Mouse (Mus musculus): Measurements from ENCODE around the gene Pcsk2. TPM values are rescaled to one million over a fixed set of nuclear protein-coding genes. Genes with fewer than 3 reads are reported as not detected.

The Pcsk2 gene
- 1 to 10 TPM; 6.0 to 8.2 (median 7.2) TPM for total RNA-seq (2022)

GRCm38 (mm10) chr2:143545758-143546246 lies at the start of gene Pcsk2:
TSS of gene Pcsk2 (plus strand) at chr2:143546156.
- peak; percentile 43 for DNase-seq

- peak; percentile 2 for DNase-seq
These were observed 45.1 kb upstream of the Pcsk2 start for GRCm38 (mm10) chr2:143500845-143501244.

GRCm38 (mm10) chr2:143501760-143502159 lies 44.2 kb upstream of the Pcsk2 start:
- DNase-seq: no peak

GRCm38 (mm10) chr2:143502203-143502602 lies 43.8 kb upstream of the Pcsk2 start:
- no peak for DNase-seq

DNA sequence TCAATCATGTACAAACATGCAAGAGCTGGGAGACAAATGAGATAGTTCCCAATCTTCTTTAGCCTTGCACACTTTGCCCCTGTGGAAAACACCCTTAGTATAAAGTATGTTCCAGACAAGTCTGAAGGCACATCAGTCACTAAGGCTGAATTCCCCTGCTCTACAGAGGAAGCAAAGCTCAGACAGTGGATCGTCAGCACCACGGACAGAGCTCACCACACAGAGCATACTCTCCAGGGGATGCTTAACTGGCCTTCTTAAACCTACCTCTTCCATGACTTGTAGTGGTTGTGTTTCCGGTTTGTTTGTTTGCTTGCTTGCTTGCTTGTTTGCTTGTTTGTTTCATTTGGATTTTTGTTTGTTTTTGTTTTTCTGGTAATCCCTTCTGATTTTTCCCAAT lies 9.5 kb upstream of the Pcsk2 start:
- DNase-seq: peak; percentile 16

- no peak for DNase-seq
These were observed 631 bp upstream of the Pcsk2 start for GRCm38 (mm10) chr2:143545299-143545751.

GRCm38 (mm10) chr2:143546412-143547211 lies 656 bp downstream of the Pcsk2 start:
- no peak for DNase-seq

DNA sequence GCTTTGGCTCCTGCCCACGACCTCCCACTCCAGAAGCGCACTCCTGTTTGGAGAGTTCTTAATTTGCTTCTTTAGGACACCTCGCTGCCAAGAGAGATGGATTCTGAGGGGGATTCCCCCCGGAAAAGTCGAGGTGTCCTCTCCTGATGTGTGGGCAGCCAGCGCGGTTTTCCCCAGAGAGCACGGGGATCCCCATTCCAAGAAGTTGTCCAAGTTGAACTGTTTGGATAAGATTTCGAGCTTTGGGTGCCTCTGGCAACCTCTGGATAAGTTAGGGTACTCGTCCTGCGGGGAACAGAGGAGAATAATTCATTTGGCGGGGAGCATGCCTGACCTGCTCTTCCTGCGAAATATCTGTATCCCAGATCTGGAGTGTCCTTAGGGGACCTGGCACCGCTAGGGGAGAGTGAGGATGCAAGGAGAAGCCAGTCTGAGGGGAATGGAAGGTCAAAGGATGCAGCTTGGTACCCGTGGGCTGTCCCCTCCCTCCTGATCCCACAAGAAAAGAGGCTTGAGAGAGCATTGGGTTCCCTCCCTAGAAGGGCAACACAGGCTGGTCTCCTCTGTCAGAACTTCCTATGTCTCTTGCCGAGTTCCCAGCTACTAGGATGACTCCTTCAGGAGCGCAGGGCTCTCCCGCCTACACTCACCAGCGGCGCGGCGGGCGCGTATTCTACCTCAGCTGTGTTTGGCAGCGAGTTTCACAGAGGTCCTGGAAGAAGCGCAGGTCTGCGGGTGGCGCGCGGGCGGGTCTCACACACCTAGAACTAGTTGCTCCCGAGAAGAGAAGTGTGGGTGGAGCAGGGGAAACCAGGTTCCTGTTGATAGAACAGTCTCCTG lies 1.5 kb downstream of the Pcsk2 start:
- no peak for DNase-seq

- no peak for DNase-seq
These were observed 14.4 kb downstream of the Pcsk2 start for GRCm38 (mm10) chr2:143560384-143560783.

DNA sequence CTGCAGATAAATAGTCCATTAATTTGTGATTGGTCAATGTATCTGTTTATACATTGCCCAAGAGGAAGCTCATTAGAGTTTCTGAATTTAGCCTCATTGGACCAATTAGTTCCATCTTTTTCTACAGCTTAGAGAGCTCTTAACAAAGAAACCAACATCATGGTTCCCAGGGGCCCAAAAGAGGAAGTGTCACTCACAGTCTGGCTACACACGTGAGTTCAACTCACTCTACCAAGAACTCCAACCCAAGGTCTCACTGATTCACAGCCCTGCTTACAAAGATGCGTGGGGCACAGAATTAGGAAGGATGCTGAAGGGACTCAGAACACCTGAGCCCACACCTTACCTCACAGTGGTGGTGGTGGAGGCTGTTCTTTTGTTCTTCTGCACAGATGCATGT lies 19.1 kb downstream of the Pcsk2 start:
- no peak for DNase-seq

DNA sequence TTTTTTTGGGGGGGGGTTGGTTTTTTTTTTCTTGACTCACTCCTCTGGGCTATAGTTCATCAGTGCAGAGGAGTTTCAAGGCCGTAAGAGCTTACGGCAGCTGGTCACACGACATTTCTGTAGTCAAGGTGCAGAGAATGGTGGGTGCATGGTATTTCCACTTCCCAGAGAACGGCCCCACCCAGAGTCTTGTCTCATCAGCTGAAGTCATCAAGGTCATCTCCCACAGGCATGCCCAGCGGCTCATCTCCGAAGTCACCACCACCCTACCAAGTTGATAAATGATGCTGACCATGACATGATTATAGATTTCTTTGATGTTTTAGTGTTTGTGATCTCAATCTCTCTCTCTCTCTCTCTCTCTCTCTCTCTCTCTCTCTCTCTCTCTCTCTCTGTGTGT lies 20.0 kb downstream of the Pcsk2 start:
- DNase-seq: peak; percentile 45

DNA sequence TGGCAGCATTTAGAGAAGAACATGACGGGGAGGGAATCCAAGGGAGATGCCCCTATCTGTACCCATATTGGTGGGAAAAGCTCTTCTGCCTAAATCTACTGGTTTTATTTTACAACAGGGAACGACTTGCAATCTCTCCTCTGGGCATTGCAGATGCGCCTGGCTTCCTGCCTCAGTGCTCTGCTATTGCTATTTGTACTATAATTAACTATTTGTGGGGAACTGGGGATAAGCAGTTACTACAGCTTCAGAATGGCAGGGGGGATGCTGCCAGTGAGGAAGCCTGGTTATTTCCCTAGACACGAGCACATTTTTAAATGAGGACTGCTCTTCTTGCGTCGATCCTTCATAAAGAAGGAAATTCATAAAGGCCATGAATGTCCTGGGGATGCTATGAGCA lies 39.4 kb downstream of the Pcsk2 start:
- no peak for DNase-seq

DNA sequence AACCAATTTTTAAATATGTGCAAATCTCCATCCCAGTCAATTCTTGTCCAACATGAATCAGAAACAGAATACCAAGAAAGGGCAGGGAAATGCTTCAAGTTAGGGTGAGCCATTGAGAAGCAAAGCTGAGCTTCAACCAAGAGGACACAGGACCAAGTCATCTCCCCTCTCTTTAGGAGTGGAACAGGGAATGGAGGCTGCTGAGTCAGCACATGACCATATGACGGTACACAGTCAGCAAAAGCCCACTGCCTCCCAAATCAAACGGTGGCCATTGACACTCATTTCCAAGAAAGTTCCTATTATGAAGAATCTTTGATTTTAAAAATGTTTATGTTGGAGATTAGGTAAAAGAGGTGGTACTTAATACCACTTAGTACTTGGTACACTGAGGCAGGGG lies 44.4 kb downstream of the Pcsk2 start:
- no peak for DNase-seq

GRCm38 (mm10) chr2:143603071-143603470 lies 57.1 kb downstream of the Pcsk2 start:
- no peak for DNase-seq

GRCm38 (mm10) chr2:143603871-143604512 lies 58.0 kb downstream of the Pcsk2 start:
- DNase-seq: no peak

GRCm38 (mm10) chr2:143610355-143611331 lies 64.7 kb downstream of the Pcsk2 start:
- no peak for DNase-seq

- DNase-seq: no peak
These were observed 67.5 kb downstream of the Pcsk2 start for GRCm38 (mm10) chr2:143613466-143613865.

GRCm38 (mm10) chr2:143614775-143615174 lies 68.8 kb downstream of the Pcsk2 start:
- no peak for DNase-seq

DNA sequence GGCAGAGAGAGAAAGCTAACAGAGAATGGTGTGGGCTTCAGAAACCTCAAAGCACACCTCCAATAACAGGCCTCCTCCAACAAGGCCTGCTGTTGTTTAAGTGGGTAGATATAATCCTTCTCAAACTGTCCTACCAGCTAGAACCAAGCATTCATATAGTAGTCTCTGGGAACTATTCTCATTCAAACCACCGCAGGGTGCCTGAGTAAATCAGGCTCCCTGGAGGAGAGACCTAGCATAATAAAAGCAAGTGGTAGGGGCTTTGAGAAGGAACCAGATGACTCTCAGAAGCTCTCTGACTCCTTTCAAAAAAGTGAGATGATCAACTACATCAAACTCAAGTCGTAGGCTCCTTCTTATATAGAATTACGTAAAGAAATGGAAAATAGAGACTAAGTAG lies 75.0 kb downstream of the Pcsk2 start:
- DNase-seq: no peak

GRCm38 (mm10) chr2:143623916-143624315 lies 78.0 kb downstream of the Pcsk2 start:
- DNase-seq: no peak

DNA sequence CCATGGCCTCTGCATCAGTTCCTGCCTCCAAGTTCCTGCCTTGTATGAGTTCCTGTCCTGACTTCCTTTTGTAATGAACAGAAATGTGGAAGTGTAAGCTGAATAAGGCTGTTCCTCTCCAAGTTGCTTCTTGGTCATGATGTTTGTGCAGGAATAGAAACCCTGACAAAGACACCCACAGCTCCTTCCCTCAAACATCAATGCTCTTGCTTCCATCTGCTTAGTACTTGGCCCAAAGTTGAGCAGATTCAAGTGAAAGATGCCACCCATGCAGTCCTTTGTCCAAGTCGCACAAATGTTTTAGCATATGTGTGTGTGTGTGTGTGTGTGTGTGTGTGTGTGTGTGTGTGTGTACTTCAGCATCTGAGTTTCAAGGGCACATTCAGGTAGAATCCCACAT lies 97.3 kb downstream of the Pcsk2 start:
- no peak for DNase-seq

DNA sequence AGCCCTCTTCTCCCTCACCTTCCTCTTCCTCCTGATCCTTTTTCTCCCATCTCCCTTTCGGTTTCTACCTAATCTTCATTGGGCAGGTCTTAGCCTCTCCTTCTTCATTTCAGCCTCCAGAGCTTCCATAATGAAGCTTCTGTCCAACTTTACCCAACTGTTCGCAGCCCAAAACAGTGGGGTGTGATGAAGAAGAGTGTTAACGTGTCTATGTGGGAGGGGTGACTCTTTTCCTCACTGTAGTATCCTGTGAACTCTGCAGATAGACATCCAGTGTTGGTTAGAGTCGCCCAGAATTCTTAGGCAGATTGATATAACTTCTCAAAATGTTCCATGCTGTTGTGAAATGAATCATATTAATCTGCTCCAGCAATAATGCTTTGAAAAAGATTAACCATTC lies 98.4 kb downstream of the Pcsk2 start:
- no peak for DNase-seq
